Comparison of ENCODE assay signal across 8 mouse cellular contexts in the genomic region with DNA sequence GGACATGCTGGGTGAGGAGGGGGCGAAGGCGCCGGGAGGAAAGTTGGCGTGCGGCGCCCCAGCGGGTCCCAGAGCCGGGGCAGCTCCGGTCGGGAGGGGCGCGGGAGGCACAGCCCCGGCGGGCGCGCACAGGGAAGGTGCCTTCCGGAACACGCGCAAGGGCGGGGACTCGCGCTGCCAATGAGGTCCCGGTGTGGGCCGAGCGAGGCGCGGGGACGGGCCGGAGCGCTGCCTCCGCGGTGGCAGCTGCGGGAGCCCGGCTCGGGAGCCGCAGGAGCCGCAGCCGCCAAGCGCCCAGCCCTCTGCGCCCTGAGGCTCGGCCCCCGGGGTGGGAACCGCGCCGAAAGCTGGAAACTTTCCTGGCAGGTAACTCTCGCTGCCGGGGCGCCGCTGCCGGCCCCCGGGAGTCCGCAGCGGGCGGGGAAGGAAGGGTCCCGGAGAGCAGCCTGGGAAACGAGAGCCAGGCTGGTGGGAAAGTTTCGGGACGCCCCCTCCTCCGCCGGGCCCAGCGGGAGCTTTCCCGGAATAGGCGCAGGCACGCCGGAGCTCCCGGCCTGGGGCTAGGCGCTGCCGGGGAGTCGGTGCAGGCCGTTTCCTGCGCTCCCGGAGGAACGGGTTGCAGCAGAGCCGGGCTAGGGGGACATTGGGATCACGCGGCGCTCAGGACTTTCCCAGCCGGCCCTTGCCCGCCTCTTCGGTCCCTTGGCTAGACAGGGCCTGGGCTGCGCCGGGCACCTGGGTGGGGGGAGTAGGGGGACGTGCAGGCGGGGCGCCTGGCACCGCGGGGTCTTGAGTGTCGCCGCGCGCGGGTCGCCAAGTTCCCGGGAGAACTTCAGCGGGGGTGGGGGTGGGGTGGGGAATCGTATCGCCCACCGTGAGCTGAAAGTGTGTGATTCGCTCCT. TPM values are rescaled to one million over a fixed set of nuclear protein-coding genes. Genes with fewer than 3 reads are reported as not detected.
DNase-seq lines count a peak whose midpoint lies in the region; ATAC-seq and TF ChIP-seq lines count a peak whose summit lies in the region.

Gene Tanc1 (plus strand): TSS at position 212 of the 902 bp plus-strand sequence.

- H3K4me2 ChIP-seq in hindbrain, embryonic 15.5 days, result peak within 1 kb of the TSS; percentile 100

- peak within 1 kb of the TSS; percentile 65 for H3K9ac ChIP-seq in hindbrain, embryonic 15.5 days

- peak; percentile 54 for DNase-seq in WW6 (ENCODE audit: low read depth, low spot score)
- DNase-seq in cerebellum, postnatal 25 days, result peak; percentile 90 to 94
- DNase-seq in gastrocnemius, adult 2 months, result peak; percentile 93
- peak; percentile 77 to 84 for DNase-seq in left cerebral cortex, adult 18-20 months (ENCODE audit: low spot score in 2 of 2)
- DNase-seq in lung, postnatal 4 days, result peak; percentile 90 to 95
- DNase-seq in right cerebral cortex, adult 18-20 months, result peak; percentile 89
- DNase-seq in urinary bladder, adult 2 months (ENCODE audit: low spot score), result peak; percentile 85

- intact Hi-C loops in gastrocnemius, adult 2 months (cut with DNase I), result loop anchor here (5.0 kb wide), 2 partner anchors 40 to 135 kb away; no protein-coding TSS in a partner anchor

- peak; percentile 92 for ATAC-seq in hindbrain, embryonic 15.5 days (ENCODE audit: low FRiP score, low read depth)

- peak within 1 kb of the TSS; percentile 98 for H3K4me3 ChIP-seq in gastrocnemius, adult 2 months
- H3K4me3 ChIP-seq in hindbrain, embryonic 15.5 days, result peak within 1 kb of the TSS; percentile 95

- H3K36me3 ChIP-seq in hindbrain, embryonic 15.5 days, result no peaks in the 10 kb centered on the region

- WGBS in hindbrain, embryonic 15.5 days, result under 1% methylated on average over 97 of the region's 99 CpGs

- peaks cover 24% of the 10 kb centered on the region for H3K4me1 ChIP-seq in hindbrain, embryonic 15.5 days (replicated peaks)

- H3K9me3 ChIP-seq in hindbrain, embryonic 15.5 days, result no peaks in the 10 kb centered on the region

- no peak for TF ChIP-seq CTCF in gastrocnemius, adult 2 months (IDR thresholded peaks at IDR 0.05)

- H3K27me3 ChIP-seq in hindbrain, embryonic 15.5 days, result 0 out of 2 replicates have a peak, but pooled peaks cover 6% of the 10 kb centered on the region

- peak within 1 kb of the TSS; percentile 91 for H3K27ac ChIP-seq in gastrocnemius, adult 2 months
- H3K27ac ChIP-seq in hindbrain, embryonic 15.5 days (replicated peaks), result peak within 1 kb of the TSS; percentile 77

RNA-seq across cellular contexts. Expression of gene Tanc1, which starts in this region (rescaled TPM):
- 1 to 10 TPM; 6.3 to 8.7 TPM for total RNA-seq in gastrocnemius, adult 2 months (2021)
- polyA plus RNA-seq in hindbrain, embryonic 15.5 days (2015; fragmentation: Nextera tagmentation; extraction: Ambion mirVana), result 8.0 and 8.5 TPM in 2 replicates
- total RNA-seq in left cerebral cortex, adult 18-20 months (2021), result 10 to 100 TPM; 25.2 to 26.7 TPM
- polyA plus RNA-seq in urinary bladder, adult 2 months (2012; rRNA removed), result 25.0 and 32.2 TPM in 2 replicates

Comparison
In these comparisons a context has a peak if more than half of its experiments do, and no peak if none do; other contexts are left out.
1. Peak in every context shown above with its lines: DNase-seq, ATAC-seq, H3K4me3 ChIP-seq and H3K27ac ChIP-seq.